Mouse (Mus musculus) hindbrain, embryonic 14.5 days (tissue): Measurements from ENCODE around the gene Zfp64. TPM values are rescaled to one million over a fixed set of nuclear protein-coding genes. Genes with fewer than 3 reads are reported as not detected.

Source experiments
- ATAC-seq: fragments of 200-750 bp; cut with Nextera tagmentation; 2 replicates; pipeline ENCODE4 v1.8.0; 2017; ENCODE audit warnings: moderate number of reproducible peaks, mild to moderate bottlenecking, moderate TSS enrichment, moderate library complexity; ENCODE audit not compliant: low FRiP score
- DNase-seq: peaks from one replicate; pipeline ENCODE4 v3.0.0-alpha.2; 2015; ENCODE audit warnings: low spot score
- H3K27ac ChIP-seq: fragments of 300-500 bp; sonication (generic); 2 replicates; pipeline ENCODE4 v1.5.1; 2014; ENCODE audit warnings: mild to moderate bottlenecking, moderate library complexity
- H3K27me3 ChIP-seq: fragments of 300-500 bp; sonication (generic); 2 replicates; pipeline ENCODE4 v1.6.1; 2014; ENCODE audit warnings: mild to moderate bottlenecking, low read length, mixed read lengths; ENCODE audit not compliant: control insufficient read depth, insufficient read depth
- H3K36me3 ChIP-seq: fragments of 300-500 bp; sonication (generic); replicated peaks from 2 replicates; pipeline ENCODE4 v1.6.1; 2014; ENCODE audit not compliant: control insufficient read depth, insufficient read depth
- H3K4me1 ChIP-seq: fragments of 300-500 bp; sonication (generic); replicated peaks from 2 replicates; pipeline ENCODE4 v1.6.1; 2014; ENCODE audit warnings: antibody characterized with exemption, low read length, mixed read lengths; ENCODE audit not compliant: control insufficient read depth, insufficient read depth
- H3K4me2 ChIP-seq: fragments of 300-500 bp; sonication (generic); replicated peaks from 2 replicates; pipeline ENCODE4 v1.6.1; 2014; ENCODE audit warnings: mild to moderate bottlenecking, moderate library complexity
- H3K4me3 ChIP-seq: fragments of 300-500 bp; sonication (generic); replicated peaks from 2 replicates; pipeline ENCODE4 v1.5.1; 2014; ENCODE audit warnings: mild to moderate bottlenecking, low read length
- H3K9ac ChIP-seq: fragments of 300-500 bp; sonication (generic); 2 replicates; pipeline ENCODE4 v1.6.1; 2014
- H3K9me3 ChIP-seq: fragments of 300-500 bp; sonication (generic); 2 replicates; pipeline ENCODE4 v1.6.1; 2016; ENCODE audit warnings: low read length; ENCODE audit not compliant: control insufficient read depth
- WGBS: fragments of 180-500 bp; shearing (Covaris S2); extraction: QIAGEN DNeasy Blood & Tissue Kit; methylation state at CpG from one replicate; pipeline ENCODE4 v1.1.7; 2014; 5-methylcytosine and 5-hydroxymethylcytosine counted together
- polyA plus RNA-seq: library from polyadenylated mRNA; unstranded; fragments of >200 nt; fragmentation: Nextera tagmentation; extraction: Ambion mirVana; gene quantifications from 2 replicates; pipeline ENCODE4 v1.2.1, GENCODE M21; 2014

Gene Zfp64
- polyA plus RNA-seq, 1 experiment from 2014 or later = 27.3 TPM

DNA sequence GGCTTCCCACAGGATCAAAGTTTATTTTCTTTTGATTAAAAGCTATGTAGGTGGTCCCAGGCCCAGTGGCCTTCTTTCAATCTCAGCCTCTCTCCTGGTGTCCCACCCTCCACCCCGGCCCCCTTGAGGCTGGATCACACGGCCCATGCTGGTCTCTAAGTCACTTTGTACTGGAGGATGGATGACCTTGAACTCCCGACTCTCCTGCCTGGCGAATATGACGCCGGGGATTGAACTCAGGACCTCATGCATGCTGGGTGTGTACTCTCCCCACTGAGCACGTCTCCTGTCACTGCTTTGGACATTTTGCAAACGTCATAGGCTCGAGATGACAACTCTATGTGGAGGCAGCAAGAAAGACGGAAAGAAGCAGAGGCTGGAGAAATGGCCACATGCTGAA is 103.8 kb downstream of the Zfp64 start:
- H3K4me3 ChIP-seq = no peak overlapping the region
- H3K9ac ChIP-seq = no peak overlapping the region
- H3K4me2 ChIP-seq = no peak overlapping the region
- no peak for DNase-seq
- H3K27me3 ChIP-seq = 0 out of 2 replicates have a peak, but pooled peaks cover 4% of the 10 kb centered on the region
- H3K4me1 ChIP-seq = no peaks in the 10 kb centered on the region
- H3K36me3 ChIP-seq = no peaks in the 10 kb centered on the region
- no peak overlapping the region for H3K27ac ChIP-seq
- 59% methylated on average over 10 of the region's 10 CpGs for WGBS
- H3K9me3 ChIP-seq = no peaks in the 10 kb centered on the region
- ATAC-seq = no peak

DNA sequence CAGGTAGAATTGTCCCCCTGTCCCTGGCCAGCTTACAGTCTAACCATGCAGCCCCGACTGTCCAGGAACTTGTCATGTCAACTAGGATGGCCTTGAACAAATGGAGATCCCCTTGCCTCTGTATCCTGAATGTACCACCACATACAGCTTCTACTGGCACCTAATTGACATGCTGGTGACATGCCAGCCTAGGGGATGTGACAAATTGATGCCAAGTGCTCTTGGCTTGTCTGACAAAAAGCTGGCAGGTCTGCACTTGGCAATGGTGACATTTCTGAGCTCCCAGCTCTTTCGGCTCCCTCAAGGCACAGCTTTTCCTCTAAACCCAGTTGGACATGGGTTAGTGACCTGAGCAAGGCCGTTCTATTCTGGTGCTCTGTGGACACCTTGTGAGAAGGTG is 106.8 kb downstream of the Zfp64 start:
- H3K27ac ChIP-seq = no peak overlapping the region
- H3K4me3 ChIP-seq = no peak overlapping the region
- no peak overlapping the region for H3K9ac ChIP-seq
- 89% methylated on average over 3 of the region's 3 CpGs for WGBS
- peaks cover 4% of the 10 kb centered on the region; the same call in 1 of the 2 replicates for H3K27me3 ChIP-seq
- no peaks in the 10 kb centered on the region for H3K36me3 ChIP-seq
- ATAC-seq (no peak), DNase-seq (no peak)
- H3K9me3 ChIP-seq = no peaks in the 10 kb centered on the region
- no peaks in the 10 kb centered on the region for H3K4me1 ChIP-seq
- no peak overlapping the region for H3K4me2 ChIP-seq

GRCm38 (mm10) chr2:168846180-168846720 is 109.1 kb downstream of the Zfp64 start:
- Histone ChIP-seq H3K9me3 (no peaks in the 10 kb centered on the region), H3K27ac (no peak overlapping the region), H3K9ac (no peak overlapping the region), H3K4me2 (no peak overlapping the region), H3K4me1 (no peaks in the 10 kb centered on the region), H3K27me3 (peaks cover 11% of the 10 kb centered on the region), H3K4me3 (no peak overlapping the region), H3K36me3 (no peaks in the 10 kb centered on the region)
- DNase-seq = no peak
- no peak for ATAC-seq
- WGBS = 82% methylated on average over 7 of the region's 7 CpGs

Other genes starting within 250 kb of the Zfp64 start
- gene Atp9a, start 213.2 kb downstream of the Zfp64 start, polyA plus RNA-seq = 77.1 and 82.0 TPM in 2 replicates
- gene Sall4, start 187.6 kb downstream of the Zfp64 start, polyA plus RNA-seq = 0.37 and 1.7 TPM in 2 replicates